Mouse (Mus musculus) mesoderm, embryonic 11.5 days (tissue): ENCODE measurements around the gene Fam107a.
A peak's percentile ranks its signal among the peaks of the same experiment; 100 is the strongest.

Experiments used
- DNase-seq: peaks from one replicate; pipeline ENCODE4 v3.0.0-alpha.2; 2012; ENCODE audit warnings: low read depth, low spot score

Fam107a gene

DNA sequence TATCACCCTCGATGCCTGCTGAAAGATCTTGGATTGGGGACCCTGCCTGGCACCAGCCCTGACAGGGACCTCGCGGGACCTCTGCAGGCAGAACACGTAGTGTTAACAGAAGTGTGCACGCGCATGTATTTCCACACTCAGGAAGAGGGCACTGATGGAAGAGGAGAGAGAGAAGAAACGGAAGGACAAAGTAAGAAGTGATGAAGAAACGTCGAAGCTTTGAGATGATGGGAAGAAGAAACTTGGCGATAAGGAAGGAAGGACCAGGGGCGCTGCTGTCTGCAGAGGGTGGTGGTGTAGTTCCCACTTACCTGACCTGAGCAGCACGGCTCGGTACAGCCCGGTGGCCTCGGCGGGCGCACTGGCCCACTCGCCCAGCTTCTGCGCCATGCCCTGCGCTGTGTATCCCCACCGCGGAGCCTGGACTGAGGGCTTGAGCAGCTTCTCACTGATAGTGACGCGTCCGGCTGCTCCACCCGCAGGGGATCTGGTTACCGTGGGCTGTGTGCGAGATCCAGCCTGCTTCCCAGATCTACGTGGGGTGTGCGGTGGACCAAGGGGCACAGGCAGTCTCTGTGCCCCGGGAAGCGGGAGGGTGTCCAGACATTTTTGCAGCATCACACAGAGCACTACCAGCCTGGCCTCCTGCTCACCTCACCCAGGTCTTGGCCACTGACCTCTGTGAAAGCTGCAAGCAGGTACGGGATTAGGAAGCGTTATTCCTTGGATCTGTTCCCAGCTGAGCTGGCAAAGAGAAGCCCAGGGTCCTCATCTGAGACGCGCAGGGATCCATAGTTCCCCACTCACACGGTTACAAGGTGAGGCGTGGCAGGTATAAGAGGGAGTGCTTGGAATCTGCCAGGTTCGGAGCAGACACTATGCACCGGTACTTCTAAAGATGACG is at the start of gene Fam107a:
Gene Fam107a, minus strand, starts transcription at position 830 of the 904 bp plus-strand sequence.
- no peak for DNase-seq

DNA sequence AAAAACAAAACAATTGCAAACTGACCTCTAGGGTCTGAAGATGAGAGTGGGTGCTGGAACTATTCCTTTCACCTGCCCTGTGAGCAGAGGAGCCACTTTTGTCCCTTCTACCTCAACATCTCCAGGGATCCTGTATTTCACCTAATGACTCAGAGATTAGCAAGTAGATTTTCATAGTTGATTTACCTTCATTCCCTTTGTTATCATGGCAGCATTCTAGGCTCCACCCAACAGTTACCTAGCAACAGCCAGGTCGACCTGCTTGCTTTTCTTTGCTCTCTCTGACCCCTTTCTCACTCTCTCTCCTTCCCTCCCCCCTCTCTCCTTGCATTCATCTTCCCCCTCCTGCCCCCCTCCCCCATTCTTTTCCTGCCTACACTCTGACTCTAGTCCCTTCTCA is 49.3 kb upstream of the Fam107a start:
- DNase-seq: no peak

DNA sequence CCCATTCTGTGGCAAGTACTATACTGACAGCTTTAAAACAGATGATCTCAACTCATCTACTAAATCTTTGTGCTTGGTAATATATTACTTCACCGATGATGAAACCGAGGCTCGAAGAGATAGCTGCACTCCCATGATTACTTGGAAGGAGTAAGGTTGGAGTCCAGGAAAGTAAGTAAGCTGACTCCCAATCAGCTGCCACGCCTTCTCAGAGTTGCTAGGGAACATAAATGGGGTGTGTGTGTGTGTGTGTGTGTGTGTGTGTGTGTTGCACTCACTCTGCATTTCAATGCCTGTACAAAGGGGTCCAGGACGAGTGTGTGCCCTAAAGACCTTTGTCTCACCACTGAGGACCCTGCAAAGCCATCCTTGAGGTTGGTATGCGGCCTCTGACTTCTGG is 48.0 kb upstream of the Fam107a start:
- DNase-seq: no peak

DNA sequence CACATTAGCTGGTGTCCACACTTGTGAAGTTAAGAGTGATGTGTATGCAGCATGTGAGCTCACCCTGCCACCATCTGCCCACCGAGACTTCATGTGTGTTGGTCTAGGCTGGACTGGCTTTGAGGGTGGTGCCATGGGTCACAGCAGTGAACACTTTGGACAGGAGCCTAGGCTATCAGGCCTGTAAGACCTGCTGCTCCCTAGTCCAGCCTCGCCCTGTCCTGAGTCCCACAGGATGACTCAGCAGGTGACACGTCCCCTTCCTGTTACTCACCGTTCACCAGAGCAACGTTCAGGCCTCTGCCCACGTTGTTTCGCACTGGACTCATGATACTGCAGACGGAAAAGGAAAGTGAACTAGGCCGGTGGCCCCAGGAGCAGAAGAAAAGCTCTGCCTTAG is 39.0 kb upstream of the Fam107a start:
- no peak for DNase-seq

DNA sequence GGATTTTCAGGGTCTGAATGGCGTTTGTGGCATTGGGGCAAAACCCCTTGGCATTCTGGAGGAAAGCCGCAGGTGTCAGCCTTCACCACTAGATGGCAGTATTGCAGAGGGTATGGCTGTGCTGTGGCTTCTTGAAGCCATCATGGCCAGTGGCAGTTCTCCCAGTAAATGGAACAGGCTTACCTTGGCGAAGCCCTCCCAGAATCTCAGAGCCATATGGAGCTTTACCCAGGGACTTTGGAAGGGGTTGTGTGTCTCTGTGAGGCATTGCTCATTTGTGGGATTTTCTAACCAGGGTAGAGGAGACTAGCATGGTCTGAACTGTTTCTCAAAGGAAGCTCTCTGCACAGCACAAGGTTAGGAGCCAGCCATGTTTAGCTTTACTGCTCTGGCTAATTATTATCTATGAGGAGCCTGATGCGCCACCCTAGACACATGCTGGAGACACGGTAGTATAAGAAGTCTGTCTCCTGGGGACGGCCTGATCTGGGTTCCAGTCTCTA is 38.2 kb upstream of the Fam107a start:
- peak; percentile 83 for DNase-seq

DNA sequence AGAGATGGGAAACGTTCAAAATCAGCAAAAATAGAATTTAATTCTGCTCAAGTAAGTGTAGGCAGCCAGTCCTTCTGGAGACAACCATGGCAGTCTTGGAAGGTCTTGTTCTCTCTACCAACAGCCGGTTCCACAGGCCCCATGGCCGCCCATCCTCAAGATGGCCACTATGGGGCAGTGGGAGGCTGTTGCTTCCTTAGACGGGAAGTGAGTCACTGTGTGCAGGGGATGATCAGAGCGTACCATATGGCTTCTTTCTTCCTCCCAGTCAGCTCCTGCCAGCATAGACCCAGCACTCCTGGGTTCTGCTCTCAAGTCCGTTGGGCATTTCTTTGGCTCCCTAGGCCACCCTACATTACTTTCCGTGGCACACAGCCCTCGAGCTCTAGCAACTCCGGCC is 31.1 kb upstream of the Fam107a start:
- DNase-seq: no peak

DNA sequence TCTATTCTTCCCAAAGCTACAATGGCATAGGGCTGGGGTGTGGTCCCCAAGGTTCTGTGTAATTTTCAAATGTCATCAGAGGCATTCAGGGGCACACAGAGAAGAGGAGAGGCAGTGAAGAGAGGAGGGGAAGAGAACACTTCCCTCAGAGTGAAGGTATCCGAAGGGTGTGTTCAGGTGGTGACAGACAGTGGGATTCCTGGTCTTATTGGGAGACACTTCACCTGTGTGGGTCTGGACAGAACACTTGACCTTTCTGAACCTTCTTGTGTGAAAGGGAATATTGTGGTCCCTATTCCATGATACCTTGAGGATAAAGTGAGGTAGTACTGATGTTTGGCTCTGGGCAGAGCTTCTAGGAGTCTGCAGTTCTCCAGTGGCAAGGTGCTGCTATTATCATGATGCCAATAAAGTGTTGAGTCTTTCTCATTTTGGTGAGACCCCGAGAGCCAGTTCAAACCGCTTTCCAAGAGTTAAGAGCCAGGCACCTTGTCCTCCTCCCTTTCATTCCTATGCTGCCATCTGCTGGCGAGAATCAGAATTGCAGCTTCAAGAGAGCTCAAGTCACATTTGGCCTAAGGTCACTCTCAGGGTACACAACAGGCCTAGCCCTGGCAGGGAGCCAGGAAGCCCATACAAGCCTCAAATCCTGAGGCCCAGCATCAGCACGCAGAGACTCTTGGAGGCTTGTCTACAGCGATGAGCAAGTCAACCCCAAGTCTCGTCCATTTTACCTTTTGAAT is 28.6 kb upstream of the Fam107a start:
- peak; percentile 92 for DNase-seq

DNA sequence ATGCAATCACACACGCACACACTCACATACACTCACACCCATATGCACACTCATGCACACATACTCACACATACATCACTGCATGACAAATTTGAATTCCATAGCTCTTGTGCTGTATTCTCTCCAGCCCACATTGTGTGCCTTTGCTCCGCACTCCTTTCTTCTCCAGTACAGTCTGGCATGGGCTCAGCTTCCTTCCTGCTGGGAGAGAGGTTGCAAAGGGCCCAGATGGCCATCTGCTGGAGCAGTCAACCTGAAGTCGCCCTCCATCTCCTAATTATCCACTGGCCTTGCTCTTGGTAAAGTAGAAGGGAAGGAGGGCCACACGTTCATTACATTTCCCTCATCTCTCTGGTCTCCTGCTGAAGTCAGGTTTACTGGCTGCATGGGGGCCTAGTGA is 27.7 kb upstream of the Fam107a start:
- DNase-seq: no peak

DNA sequence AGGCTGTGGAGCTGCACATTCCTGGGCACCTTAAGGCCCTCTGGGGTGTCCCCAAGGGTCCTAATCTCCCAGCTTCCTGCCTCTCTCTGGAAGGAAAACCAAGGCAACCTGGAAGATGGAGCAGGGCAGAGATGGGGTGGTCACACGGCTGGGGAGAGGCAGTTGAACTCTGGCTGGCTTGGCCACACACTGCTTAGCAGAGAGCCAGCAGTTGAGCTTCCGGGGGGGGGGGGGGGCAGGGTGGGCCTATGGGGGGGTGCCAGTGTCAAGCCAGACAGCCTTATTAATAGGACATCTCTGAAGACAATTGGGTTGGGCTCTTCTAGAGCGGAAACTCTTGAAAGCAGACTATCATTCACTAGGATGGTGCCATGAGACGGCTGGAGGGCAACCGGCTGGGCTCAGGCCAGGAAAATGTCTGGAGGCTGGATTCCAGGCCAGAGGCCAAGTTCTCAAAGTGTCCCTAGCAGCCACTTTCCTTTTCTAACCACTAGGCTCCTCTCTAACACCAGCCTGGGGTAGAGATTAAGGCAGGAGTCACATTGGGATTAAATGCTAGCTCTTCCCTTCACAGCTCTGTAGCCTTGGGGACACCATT is 24.8 kb upstream of the Fam107a start:
- DNase-seq: no peak

DNA sequence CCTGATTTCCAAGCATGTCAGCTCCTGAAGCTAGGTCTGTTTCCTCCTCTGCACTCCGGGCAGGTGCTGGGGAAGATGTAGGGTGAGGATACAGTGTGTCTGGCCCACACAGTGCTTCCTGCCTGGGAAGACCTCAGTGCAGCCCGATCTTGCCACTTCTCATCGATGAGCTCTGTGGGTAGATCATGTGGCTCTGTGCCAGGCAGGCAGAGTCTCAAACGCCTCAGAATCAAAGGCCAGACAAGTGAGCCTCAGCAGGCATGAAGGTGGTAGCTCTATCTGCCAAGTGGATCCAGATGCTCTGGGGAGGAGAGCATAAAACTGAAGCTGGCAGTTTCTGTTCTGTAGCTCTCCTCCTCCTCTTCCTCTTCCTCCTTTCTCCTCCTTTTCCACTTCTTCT is 22.4 kb upstream of the Fam107a start:
- DNase-seq: no peak

DNA sequence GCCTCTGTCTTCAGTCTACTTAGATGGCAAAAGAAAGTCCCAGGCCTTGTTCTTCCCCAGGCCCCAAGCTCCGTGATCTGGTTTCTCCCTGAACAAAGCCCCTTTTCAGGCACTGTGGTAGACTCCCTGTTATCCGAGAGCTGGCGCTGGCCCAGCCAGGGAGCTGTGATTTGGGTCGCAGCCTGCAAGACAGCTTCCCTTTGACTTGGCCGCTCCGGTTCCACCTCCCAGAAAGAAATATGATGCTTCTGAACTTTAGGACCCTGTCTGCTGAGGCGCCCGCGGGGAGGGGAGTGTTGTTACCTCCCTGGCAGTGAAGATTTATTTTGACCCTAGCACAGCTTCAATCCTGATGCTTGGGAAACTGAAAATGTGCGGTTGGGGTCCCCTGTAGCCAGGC is 18.1 kb upstream of the Fam107a start:
- peak; percentile 74 for DNase-seq

DNA sequence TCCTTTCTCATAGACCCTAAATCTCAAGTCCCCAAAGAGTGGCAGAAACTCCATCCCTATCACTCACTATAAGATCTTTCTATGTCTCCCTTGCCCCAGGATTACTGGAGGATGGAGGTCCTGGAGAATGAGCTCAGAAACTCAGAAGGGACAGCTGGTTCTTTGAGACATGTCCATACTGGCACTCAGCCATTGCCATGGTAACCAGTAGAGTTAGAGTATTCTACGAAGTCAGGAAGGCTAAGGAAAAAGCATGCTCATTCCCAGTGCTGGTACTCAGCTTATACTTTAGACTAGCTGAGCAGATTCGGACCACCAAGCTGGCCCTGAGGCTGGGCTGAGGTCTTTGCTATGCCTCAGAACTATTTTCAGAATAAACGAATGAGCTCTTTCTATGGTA is 16.7 kb upstream of the Fam107a start:
- DNase-seq: no peak

DNA sequence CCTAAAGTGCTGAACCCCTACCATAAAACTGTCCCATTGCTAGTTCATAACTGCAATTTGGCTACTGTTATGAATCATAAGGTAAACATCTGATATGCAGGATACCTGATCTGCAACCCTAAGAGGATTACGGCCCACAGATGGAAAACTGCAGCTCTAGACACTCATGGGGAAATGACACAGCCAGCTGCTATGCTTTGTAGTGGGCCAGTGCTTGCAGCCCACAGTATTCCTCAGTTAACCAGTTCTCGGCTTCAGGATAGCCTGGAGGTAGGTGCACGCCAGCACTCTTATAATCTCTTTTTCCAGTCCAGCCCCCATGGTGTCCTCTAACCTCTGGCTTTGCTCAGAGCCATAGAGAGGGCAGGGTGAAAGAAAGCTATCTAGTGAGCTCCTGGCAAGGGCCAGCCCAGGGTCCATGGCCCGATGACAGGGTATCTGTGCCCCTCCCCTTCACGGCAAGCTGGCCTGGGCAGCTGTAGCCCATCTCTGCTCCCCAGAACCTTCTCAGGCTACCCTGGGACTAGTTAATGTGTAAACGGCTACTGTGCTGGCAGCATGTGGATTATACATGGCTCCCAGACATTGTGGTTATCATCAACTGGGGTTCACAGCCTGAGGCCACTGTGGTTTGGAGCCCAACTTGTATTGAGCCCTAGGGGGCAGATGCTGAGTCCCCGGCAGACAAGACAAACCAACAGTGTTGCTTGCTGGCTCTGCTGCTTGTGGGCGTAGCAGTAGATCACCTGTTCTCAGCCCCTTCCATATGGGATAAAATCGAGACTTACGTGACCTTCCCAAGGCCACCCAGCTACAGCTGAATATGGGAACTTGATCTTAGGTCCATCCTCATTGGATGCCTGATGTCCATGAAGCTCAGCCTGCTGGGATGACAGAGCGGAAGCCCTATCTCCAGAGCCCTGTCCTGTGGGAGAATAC is 14.8 kb upstream of the Fam107a start:
- DNase-seq: no peak

DNA sequence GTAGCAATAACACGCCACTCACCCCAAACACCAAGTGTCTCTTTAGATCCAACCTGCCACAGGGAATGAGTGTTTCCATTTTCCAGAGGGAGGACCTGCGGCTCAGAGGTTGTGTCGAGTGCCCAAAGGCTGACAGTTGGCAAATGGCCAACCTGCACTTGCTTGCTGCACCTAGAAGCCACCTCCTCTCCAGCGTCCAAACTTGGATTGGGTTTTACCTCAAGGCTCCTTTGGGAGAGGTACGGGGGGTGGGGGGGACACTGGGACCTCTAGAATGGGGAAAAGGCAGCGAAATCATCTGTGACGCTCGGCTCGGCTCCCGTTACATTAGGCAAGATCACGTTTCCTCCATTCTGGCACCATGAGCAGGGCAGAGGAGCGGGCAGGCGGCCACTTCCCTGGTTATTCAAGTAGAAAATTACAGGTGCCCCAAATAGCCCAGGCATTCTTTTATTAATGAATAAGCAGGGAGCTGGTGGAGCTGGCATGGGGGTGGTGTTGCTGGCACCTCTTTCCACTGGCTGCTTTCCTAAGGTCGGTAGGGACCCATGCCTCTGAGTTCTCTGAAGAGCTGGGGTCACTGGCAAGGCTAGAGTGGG is 13.6 kb upstream of the Fam107a start:
- DNase-seq: no peak

DNA sequence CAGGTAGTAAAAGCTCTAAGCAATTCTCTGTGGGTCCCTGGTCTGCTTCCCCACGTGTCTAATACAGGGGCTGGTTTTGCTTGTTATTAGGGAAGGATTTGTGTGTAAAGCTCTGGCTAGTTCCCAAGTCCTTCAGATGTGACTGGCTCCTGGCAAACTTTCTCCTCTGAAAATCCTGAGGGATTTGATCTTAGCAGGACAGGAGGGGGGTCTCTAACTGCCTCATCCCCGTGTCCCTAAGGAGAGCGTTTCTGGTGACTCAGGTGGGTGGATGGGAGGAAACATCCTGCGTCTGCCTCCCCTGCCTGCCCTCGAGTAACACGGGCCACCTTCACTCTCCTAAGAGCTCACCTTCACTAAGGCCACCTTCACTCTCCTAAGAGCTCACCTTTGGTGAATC is 12.6 kb upstream of the Fam107a start:
- DNase-seq: no peak

DNA sequence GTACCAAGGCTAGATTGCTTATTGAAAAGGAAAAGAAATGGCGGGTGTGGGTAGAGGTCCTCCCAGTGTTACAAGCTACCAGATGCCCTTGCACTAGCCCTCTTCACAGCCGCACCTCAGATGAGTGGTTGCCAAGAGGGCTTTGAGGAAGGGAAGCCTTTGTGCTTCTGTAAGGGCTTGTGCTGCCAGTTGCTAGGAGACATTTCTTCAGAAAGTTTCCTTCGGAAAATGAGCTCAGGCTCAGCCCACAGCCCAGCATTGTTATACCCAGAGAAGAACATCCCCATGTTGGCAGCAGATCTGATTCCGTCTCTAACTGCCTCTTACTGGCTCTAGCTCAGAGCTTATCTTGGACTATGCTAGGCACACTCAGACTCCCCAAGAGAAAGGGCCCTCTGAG is 11.7 kb upstream of the Fam107a start:
- DNase-seq: no peak

DNA sequence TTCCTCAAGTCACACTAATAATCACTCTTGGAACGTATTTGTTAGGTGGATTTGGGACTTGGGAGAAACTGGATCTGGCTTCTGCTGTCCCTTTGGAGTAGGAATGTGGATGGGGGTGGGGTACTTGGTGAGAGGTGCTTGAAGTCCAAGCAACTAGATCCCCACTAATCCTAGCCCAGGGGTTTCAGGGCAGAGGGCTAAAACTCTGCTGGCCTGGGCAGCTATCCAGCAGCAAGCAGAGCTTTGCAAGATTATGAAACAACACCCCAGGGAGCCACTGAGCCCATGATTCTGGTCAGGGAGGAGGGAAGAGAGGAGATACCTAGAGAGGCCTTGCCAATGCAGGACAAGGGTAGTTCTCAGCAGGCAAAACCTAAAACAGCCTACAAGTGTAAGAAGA is 9.5 kb upstream of the Fam107a start:
- no peak for DNase-seq

DNA sequence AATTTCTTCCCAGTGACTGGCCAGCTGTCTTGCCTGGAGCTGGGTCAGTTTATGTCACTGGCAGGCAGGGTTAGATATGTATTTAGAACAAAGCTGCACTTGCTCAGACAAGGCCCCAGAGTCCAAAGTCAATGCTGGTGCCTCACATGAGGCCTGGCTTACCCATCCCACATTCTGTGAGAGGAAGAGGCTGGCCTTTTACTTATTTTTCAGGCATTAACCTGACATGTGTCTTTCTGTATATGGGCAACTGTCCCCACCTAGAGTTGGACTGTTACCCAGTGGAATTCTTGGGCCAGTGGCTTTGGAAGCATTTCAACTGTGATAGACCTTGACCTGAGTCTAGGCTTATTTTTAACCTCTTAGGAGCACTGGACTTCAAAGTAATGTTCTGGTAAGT is 9.1 kb upstream of the Fam107a start:
- DNase-seq: no peak

DNA sequence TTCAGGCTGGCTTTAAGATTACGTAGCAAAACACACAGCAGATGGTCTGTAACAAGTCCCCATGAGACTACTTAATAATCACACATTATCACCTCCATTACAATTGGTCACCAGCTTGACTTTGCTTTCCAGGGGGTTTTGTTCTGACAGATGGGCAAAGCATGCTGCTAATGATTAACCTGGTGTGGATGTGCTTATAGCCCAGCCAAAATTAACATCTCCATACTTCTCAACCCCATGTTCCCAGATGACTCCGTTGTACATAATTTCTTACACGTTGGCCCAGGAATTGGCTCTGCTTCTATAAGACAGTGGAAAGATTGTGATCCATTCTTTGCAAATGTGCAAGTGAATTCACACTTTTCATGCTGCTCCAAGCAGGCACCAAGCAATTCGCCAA is 7.9 kb upstream of the Fam107a start:
- DNase-seq: no peak

DNA sequence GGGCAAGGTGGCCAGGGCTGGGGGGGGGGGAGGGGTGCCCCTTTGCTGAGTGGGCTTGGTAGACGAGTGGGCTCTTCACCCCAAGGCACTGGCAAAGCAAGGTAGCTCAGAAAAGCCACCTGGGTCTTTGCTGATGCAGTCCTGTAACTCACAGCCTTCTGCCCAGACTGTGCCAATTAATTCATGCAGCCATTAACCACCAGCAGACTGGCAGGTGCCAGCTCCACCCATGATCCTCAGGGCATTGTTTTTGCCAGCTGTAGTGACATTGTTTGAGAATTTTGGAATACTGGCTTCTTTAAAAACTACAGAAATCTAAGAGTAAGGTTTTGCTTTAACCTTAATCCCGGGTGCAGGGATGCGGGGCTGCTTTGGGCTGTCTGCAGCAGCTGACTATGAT is 2.7 kb upstream of the Fam107a start:
- no peak for DNase-seq
